Mouse (Mus musculus) lung, postnatal 25 days (tissue): ENCODE measurements at regions not wholly inside any gene's neighbourhood (a gene's known extent, or its start where the extent isn't known, plus 50 kb on each side); places are given as distances from the start of the nearest gene placed in this dataset.

Source experiments
- DNase-seq: peaks from one replicate; pipeline ENCODE4 v3.0.0; 2022; ENCODE audit warnings: low spot score

DNA sequence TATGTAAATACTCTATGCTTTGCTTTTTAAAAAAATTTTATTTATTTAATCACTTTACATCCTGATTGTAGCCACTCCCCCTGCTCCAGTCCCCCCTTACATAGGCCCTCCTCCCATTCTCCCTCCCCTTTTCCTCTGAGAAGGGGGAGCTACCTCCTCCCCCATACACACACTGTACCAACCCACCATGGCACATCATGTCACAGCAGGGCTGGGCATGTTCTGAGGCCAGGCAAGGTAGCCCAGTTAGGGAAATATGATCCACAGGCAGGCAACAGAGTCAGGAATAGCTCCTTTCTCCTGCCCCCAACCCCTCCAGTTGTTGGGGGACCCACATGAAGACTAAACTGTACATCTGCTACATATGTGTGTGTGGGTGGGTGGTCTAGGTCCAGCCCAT, 1130.7 kb upstream of the Gulo start:
- DNase-seq, result no peak

DNA sequence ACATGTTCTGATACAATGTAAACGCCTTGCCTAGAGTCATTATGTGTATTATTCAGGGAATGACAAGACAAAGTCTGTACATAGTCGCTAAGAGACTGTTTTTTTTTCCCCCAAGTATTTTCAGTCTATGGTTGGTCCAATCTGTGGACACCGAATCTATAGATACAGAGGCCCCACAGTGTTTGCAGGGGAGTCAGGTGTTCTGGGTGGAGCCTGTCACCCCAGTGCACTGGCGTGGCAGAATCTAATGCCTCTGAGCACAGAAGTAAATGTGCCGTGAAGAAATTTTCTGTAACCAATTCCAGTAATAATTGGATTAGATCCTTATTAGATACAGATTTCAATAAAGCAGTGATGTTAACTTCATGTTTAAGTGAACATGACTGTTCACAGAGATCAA, 1130.1 kb upstream of the Gulo start:
- DNase-seq, result no peak

DNA sequence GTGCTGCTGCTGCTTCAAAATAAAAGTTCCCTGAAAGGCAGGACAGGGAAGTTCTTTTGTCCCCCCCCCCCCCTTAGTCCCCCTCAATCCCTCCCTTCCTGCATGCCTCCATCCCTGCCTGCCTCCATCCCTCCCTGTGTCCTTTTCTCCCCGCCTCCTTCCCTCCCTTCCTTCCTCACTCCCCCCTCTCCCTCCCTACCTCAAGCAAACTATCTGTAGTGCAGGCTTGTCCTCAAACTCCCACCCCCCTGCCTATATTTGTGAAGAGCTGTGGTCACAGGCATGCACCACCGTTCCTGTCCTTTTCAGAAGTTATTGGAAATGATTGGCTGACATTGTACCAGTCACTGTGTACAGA, 1127.1 kb upstream of the Gulo start:
- no peak for DNase-seq

DNA sequence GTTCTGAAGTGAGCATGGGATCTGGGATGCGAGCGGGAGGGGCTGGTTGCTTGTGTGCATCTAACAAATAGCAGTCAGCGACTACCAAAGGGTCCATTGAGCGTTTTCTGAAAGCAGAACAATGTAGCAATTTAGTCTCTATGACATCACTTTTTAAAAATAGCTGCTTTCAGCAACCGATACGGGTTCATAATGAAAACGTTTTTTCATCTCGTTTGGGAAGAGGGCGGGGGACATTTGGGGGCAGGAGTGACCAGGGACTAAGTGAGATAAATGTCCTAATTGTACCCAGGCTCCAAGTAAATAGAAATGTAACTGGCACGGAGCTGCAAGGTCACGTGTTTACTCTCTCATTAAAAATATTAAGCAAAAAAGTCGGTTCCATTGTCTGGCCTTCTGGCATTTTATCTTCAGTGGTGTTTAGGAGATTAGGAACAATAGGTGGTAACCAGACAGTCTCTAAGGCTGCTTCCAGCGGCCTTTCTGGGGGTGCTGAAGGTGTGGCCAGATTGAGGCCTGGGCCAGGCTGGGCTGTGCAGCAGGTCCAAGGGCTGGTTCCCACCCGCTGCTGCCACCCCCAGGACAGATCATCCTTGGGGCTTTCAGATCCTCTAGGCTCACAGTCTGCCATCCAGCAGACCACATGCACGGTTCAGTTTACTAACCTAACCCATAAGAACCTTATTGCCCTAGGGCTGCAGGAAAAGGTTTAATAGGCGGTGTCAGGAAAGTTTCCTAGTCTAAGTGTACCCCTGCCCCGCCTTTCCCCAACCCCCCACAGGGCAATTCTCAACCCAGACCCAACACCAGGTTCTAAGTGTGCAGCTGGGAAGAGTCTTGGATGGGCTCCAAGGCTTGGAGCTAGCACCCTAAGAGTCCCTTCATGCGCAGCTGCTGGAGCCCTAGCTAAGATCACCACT, 1126.5 kb upstream of the Gulo start:
- peak; percentile 55 for DNase-seq

DNA sequence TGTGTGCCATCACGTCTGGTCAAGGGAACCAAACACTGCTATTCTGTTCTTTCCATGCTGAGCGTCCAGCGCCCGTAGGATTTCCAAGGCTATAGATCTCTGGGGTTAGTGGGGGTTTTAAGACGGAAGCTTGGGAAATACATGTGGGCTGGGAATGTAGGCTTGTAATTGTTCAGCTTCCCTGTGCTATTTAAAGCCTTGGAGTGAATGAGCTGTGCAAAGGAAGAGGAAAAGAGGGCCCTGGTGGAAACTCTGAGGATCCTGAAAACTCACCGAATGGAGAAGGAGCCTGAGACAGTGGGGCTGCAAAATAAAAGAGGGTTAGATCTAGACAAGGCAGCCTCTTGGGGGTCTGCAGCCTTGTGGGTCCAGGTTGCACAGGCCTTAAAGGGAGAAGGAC, 1124.2 kb upstream of the Gulo start:
- DNase-seq, result no peak

DNA sequence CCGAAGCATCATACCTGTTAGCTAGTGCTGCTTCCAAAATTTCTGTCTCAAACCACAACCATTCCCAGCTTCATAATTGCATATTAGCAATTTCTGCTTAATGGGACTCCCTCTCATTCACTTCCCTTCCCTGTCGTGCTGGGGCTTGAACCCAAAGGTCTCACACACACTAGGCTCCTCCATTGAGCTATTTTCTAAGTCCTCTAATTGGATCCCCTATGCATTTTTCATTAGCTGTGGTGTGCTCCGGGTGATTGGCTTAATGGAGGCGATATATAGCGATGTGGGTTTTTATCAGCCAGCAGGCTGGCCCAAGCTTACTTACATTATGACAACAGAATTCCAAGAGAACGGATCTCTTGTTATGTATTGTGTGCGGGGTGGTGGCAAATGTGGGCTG, 1118.1 kb upstream of the Gulo start:
- DNase-seq, result no peak

DNA sequence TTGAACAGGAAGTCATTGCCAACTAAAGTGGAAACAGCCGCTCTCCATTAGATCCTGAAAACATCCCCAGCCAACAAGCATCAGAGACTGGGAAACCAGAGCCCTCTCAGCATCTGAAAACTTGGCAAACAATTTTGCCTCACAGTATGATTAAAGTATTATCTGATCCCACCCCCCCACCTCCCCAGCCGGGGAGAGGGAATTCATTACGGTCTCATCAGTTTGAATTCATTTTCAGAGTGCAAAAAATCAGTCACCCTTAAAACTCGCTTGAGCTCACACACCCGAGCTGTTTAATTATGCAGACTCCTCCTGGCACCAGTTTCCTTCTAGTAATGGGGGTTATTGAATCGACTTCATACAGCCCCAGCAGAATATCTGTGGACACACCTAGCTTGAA, 1117.2 kb upstream of the Gulo start:
- no peak for DNase-seq

DNA sequence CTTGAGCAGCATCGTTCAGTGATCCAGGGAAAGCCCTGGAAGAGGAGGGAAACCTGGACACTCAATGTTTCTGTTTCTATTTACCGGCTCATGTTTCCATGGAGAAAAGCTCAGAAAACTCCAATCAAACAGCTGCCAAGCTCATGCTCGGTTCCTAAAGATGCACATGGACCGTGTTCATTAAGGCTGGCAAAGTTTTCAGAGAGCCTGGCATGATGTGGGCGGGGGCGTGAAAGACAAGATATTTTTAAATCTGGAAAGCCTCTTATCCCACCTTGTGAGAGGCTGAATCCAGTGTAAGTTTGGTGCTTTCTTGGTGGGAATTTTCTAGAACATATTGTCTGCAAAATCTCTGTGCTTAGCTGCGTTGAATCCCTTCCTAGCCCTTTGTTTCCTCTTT, 1114.3 kb upstream of the Gulo start:
- no peak for DNase-seq
